ENCODE assay signal across 8 mouse cellular contexts in genomic region chr5:52240540-52240939, GRCm38 (mm10). TPM values are rescaled to one million over a fixed set of nuclear protein-coding genes. Genes with fewer than 3 reads are reported as not detected.
A peak's percentile ranks its signal among the peaks of the same experiment; 100 is the strongest.
DNase-seq lines count a peak whose midpoint lies in the region; ATAC-seq lines count a peak whose summit lies in the region.

No protein-coding gene starts in this region.

- DNase-seq in heart, postnatal 36 days = peak; percentile 23 to 36
- DNase-seq in 3T3-L1 (ENCODE audit: low read depth, low spot score) (peak; percentile 51), ZHBTc4 (ENCODE audit: low read depth, low spot score) (peak; percentile 73)
- peak; percentile 39 for DNase-seq in kidney, postnatal 14 days
- no peak for DNase-seq in yolk sac, embryonic 10.5 days (ENCODE audit: low spot score)
- DNase-seq in forebrain, embryonic 11.5 days (ENCODE audit: low spot score) = no peak

- peaks cover under 1% of the 10 kb centered on the region; the same call in 1 of the 2 replicates for H3K9me3 ChIP-seq in heart, embryonic 12.5 days (replicated peaks)
- H3K9me3 ChIP-seq in forebrain, embryonic 11.5 days (ENCODE audit: control insufficient read depth, low read length) = no peaks in the 10 kb centered on the region

- no peak overlapping the region for H3K9ac ChIP-seq in heart, embryonic 12.5 days
- H3K9ac ChIP-seq in forebrain, embryonic 11.5 days (ENCODE audit: low read length) = no peak overlapping the region

- no peak overlapping the region for H3K4me3 ChIP-seq in heart, embryonic 12.5 days
- H3K4me3 ChIP-seq in forebrain, embryonic 11.5 days (ENCODE audit: low read depth, low read length) = no peak overlapping the region

- H3K36me3 ChIP-seq in heart, embryonic 12.5 days = no peaks in the 10 kb centered on the region
- no peaks in the 10 kb centered on the region for H3K36me3 ChIP-seq in forebrain, embryonic 11.5 days (ENCODE audit: control insufficient read depth, insufficient read depth, low read length)

- H3K27ac ChIP-seq in heart, embryonic 12.5 days (ENCODE audit: poor library complexity, severe bottlenecking) = no peak overlapping the region
- no peak overlapping the region for H3K27ac ChIP-seq in forebrain, embryonic 11.5 days (ENCODE audit: low read depth, low read length)

- 3% methylated on average over 2 of the region's 2 CpGs for WGBS in heart, embryonic 12.5 days
- 8% methylated on average over 2 of the region's 2 CpGs for WGBS in forebrain, embryonic 11.5 days

- no peaks in the 10 kb centered on the region for H3K27me3 ChIP-seq in heart, embryonic 12.5 days (replicated peaks)
- no peaks in the 10 kb centered on the region for H3K27me3 ChIP-seq in forebrain, embryonic 11.5 days (ENCODE audit: control insufficient read depth, insufficient read depth, low read length)

- no peak overlapping the region for H3K4me2 ChIP-seq in heart, embryonic 12.5 days
- no peak overlapping the region for H3K4me2 ChIP-seq in forebrain, embryonic 11.5 days (ENCODE audit: low read depth, low read length, severe bottlenecking)

- intact Hi-C loops in heart, postnatal 36 days (cut with DNase I) = loop anchor here (2.0 to 10.0 kb wide), 2 partner anchors 108 to 1196 kb away; no protein-coding TSS in a partner anchor

- peaks cover 11% of the 10 kb centered on the region for H3K4me1 ChIP-seq in heart, embryonic 12.5 days (replicated peaks)
- H3K4me1 ChIP-seq in forebrain, embryonic 11.5 days (replicated peaks; ENCODE audit: control insufficient read depth, insufficient read depth, low read length) = no peaks in the 10 kb centered on the region

- no peak for ATAC-seq in heart, embryonic 12.5 days (ENCODE audit: insufficient number of reproducible peaks, low FRiP score)
- ATAC-seq in frontal cortex, adult (ENCODE audit: low TSS enrichment) = no peak
- ATAC-seq in forebrain, embryonic 11.5 days (replicated peaks; ENCODE audit: low FRiP score) = no peak

RNA-seq across cellular contexts. Expression of gene Dhx15, which starts 50.2 kb away (rescaled TPM):
- 10 to 100 TPM; 53.4 TPM for total RNA-seq in heart, postnatal 36 days (2021)
- polyA plus RNA-seq in heart, embryonic 12.5 days (2016; fragmentation: Nextera tagmentation; extraction: Ambion mirVana) = 104 and 105 TPM in 2 replicates
- polyA plus RNA-seq in forebrain, embryonic 11.5 days (2014; fragmentation: Nextera tagmentation; extraction: Ambion mirVana) = 103 and 106 TPM in 2 replicates

Comparison
In these comparisons a context has a peak if more than half of its experiments do, and no peak if none do; other contexts are left out.
1. DNase-seq: peak in heart, postnatal 36 days (2 of 2), 3T3-L1 (single experiment), ZHBTc4 (single experiment) and kidney, postnatal 14 days (single experiment); none in yolk sac, embryonic 10.5 days (single experiment) and forebrain, embryonic 11.5 days (single experiment).